Mouse (Mus musculus): ENCODE measurements at regions not wholly inside any gene's neighbourhood (a gene's known extent, or its start where the extent isn't known, plus 50 kb on each side); places are given as distances from the start of the nearest gene placed in this dataset.

DNA sequence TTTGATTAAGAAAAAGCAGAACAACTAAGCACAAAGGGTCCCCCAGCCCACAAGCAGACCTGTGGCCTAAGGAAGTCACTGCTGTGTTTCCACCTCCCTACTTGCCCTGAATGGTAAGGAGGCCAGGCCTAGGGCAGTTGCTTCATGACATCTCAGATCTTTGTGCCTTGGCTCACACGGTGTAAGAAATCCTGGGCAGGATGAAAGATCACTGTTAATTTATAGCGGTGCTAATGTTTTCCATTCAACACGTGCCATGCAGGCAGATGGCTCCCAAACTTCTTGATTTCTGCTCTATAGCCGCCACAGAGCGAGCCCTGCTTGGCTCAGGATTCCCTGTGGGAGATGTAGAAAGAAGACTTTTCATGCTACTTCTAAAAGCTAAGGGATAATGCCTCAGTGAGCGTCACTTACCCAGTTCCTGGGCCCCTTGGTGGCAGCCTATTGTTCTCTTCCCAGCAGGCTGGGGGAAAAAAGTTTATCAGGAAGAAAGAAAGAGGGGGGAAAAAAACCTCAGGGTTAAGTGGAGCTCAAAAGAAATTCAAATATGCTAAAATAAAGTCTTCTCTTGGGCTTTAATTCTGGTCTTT is 327.4 kb downstream of the Adgrl2 start:
- intact Hi-C loops (cut with DNase I): no loop called here
- no peak for DNase-seq

DNA sequence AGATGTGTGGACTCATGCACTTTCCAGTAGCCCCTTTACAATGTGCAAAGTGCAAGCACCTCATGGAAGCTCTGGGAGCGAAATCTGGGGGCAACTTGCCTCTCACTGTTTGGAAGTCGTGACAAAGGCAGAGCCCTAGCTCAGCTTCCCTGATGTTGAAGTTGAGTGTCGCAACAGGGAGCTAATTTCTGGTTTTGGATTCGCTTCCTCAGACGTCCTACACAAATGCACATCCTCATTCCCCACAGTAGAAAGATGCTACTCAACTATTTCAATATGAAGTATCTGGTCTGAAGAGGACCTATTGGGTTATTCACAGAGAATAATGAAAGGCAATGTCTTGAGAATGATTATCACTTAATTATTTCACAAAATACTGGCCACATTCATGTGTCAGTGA is 331.3 kb downstream of the Adgrl2 start:
- no peak for DNase-seq
- intact Hi-C loops (cut with DNase I): no loop called here

DNA sequence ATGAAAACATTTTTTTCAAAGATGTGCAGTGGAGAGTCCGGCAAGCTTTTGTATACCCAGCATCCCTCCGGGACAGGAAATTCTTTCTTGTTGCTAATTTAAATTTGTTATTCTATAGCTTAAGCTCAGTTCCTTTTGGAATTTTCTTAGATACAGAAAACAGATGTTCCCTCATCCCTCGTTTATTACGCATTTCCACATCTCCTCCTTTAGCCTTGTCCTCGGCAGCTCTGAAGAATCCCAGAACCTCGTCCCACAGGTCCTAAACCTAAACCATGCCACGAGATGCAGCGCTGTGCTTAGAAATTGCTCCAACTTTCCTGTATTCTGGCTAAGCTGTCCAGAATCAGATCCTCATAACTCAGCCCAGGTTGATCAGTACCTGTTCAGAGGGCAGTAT is 332.0 kb downstream of the Adgrl2 start:
- no peak for DNase-seq
- intact Hi-C loops (cut with DNase I): no loop called here

DNA sequence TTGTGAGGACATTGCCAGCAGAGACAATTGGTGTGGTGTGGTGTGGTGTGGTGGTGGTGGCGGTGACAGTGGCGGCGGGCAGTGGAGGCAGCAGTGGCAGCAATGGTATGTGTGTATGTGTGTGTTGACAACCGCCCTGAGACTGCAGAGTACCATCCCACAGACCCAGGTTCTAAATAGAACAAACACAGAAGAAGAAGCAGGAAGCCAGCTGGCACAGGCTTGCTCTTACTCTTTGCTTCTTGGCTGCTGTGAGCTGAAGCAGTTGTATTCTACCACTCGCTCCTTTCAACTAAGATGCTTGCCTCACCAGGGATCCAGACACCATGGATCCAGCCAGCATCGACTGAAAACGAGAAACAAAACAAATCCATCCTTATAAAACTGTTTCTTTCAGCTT is 334.2 kb downstream of the Adgrl2 start:
- intact Hi-C loops (cut with DNase I): no loop called here
- DNase-seq: peak in 1 of 2 experiments; percentile 5

DNA sequence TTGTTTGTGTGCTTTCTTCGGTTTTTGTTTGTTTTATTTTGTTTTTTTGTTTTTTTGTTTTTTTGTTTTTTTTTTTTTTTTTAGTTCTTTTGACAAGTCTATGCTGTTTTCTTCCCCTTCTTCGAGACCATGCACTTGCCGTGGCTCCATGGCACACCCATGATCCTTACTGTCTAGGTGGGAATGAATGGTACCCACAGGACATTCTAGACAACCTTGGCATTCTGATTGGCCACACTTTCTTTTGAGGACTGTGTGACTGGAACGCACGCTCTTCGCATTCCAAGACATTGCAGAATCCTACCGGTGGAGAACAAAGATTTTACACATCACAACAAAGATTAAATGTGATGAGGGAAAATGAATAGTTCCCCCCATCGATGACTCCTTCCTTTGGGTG is 340.1 kb downstream of the Adgrl2 start:
- DNase-seq: no peak
- intact Hi-C loops (cut with DNase I): no loop called here

DNA sequence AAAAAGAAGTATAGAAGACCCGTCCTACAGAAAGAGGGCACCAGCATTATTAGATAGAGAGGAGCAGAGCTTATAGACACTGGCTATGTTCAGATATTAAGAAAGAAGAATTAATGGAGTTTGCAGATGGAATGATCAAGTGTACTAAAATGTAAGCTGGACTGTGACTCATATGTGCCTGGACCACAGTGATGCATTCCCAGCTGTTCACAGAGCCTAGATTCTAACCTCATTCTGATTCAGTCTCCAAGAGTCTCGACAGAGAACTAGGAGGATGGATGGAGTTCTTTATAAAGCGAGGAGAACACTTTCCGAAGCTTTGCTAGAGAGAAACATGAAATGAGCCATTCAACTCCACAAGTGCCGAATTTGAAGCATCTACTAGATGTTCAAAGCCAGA is 345.4 kb downstream of the Adgrl2 start:
- no peak for DNase-seq

DNA sequence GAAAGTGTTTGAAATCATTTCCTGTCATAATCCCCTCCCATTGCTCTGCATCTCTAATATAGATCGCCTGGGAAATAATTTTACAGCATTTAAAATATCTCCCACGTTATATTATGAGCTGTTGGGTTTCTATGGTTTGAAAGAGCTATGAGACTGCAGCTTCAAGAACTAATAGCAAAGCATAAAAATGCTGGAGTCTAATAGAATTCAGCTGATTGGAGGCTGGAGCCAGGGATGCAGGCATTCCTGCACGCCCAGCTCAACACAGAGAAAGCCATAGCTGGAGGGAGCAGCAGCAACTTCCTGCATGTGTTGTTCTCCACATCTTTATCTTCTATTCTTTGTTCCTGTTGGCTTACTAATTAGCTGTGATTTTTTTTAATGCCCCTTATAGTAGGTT is 348.8 kb downstream of the Adgrl2 start:
- intact Hi-C loops (cut with DNase I): no loop called here
- DNase-seq: no peak

More for the DNA sequence above, 345.4 kb downstream of the Adgrl2 start:
- intact Hi-C loops (cut with DNase I): no loop called here

DNA sequence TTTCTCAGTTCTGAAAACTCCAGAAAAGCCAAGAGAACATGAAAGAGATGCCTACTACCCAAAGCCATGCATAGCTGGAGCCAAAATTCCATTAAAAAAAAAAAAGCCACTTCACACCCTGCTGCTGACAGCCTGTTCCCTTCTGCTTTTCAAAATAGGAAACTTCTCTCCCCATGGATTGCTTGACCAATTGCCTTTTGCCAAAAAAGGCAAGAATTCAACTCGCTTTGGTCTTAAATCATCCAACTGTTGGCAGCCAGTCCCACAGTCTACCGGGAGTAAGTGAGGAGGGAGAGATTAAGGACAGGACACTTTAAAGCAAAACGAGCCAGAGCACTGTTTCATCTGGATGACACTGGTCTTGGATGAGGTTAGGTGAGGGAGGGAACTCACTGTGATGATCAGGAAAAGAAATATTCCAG is 349.7 kb downstream of the Adgrl2 start:
- DNase-seq: peak; percentile 29 to 41
- intact Hi-C loops (cut with DNase I): no loop called here

DNA sequence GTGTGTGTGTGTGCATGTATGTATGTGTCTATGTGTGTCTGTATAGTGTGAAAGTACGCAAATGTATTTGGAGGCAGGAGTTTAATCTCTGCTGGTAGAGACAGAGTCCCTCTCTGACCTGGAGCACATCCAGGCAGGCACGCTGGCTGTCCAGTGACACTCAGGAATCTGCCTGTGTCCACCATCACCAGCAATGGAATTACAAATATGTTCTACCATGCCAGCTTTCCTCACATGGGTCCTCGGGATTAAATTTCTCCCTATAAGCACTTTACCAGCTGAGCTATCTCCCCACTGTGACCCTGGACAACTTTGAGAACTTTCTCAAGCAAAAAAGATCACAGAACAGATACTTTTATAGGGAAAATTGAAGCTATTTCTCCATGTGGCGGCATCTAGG is 355.3 kb downstream of the Adgrl2 start:
- intact Hi-C loops (cut with DNase I): no loop called here
- peak; percentile 20 to 68 for DNase-seq

DNA sequence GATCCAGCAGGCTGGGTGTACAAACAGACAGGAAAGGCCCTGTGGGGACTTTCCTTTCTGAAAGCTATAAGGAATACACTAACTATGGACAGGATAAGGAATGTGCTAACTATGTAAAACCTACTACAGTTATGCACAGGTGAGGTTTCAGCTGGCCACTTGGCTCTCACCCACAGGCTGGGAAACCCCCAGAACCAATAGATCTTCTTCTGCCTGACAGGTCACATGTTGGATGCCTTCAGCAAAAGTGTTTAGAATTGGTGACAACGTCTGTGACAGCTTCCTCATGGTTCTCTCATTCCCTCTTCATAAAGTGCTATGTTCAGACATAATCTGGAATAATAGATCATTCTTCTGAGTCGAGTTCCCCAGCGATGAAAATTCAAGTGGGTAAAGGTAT is 356.0 kb downstream of the Adgrl2 start:
- intact Hi-C loops (cut with DNase I): no loop called here
- DNase-seq: no peak

DNA sequence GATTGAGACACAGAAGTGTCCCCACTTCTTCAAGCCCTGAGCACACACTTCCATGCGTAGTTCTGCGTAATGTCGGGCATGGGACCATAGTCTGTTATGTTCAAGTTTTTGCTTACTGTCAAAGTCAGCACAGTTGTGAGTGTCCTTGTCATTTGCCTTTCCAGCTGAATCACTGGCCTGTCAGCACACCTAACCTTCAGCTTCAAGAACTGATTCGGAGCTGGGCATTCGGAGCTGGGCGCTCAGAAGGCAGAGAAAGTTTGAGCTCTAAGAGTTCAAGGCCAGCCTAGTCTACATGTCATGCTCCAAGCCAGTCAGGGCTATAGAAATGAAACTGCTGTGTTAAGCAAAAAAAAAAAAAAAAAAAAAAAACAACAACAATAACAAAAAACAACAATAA is 357.1 kb downstream of the Adgrl2 start:
- intact Hi-C loops (cut with DNase I): no loop called here

DNA sequence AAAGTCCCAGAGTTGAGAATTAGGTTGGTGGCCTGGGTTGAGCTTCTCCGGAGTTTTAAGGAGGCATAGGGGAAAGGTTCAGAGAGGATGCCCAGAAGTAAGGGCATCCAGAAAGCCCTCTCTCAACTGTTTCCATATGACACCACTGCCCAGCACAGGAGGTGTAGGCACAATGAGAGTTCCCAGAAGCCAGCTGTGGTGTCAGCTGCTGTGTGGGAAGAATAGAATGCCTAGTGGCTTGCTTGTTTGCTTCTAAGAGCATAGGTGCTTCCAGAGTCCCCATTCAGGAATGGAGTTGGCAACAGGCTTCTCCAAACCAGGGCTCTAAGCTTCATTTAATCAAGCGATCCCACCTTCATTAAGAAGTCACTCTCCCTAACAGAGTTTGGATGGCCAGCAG is 357.9 kb downstream of the Adgrl2 start:
- no peak for DNase-seq
- intact Hi-C loops (cut with DNase I): no loop called here

More for the DNA sequence above, 357.1 kb downstream of the Adgrl2 start:
- DNase-seq: no peak

DNA sequence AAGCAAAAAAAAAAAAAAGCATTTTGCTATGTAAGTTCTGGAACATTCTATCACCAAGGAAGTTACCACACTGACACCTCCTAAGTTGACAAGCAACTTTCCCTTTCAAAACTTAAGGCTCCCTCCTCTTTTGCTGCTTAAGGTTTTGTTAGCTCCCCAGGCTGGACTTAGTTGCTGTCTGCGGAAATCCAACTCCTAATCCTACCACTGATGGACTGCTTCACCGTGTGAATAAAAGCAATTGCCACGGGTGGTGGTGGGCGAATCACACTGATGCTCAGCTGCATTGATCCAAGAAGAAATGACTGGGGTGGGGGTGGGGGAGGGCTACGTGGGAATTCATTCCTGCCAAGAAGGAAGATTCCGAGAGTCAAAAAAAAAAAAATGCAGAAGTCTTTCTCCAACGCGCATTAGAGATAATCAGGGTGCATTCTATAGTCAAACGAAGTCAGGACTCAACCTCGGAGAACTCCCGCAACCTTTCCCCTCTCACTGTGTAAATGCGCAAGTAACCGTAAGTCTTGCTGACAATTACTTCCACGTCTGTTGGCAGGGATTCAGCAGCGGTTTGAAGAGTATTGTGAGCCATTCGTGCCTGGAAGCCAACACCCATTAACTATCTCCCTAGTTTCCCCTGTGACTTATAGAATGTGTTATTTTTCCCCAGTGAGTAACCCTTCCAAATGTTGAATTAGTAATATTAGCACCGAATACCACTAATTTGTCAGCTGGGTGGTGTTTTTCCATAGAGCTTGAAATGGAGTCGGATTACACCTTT is 358.8 kb downstream of the Adgrl2 start:
- intact Hi-C loops (cut with DNase I): no loop called here

DNA sequence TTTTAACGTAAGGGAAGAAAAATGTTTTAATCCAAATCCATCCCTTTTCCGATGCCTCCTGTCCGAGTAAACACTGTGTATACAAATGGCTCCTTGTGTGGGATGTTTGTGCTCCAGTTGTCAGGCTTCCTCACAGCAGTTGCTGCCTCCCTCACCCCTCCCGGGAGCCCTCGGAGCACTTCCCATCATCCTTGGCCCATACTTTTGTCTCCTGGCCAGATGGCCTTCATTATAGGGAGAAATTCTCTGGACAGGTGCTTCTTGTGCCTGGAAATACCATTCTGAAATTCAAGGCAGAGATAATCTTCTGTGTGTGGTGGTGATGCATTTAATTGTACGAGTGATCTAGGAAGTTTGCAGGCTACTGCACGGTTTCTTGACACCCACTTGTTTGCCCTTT is 359.5 kb downstream of the Adgrl2 start:
- intact Hi-C loops (cut with DNase I): no loop called here
- DNase-seq: no peak

More for the DNA sequence above, 358.8 kb downstream of the Adgrl2 start:
- no peak for DNase-seq

DNA sequence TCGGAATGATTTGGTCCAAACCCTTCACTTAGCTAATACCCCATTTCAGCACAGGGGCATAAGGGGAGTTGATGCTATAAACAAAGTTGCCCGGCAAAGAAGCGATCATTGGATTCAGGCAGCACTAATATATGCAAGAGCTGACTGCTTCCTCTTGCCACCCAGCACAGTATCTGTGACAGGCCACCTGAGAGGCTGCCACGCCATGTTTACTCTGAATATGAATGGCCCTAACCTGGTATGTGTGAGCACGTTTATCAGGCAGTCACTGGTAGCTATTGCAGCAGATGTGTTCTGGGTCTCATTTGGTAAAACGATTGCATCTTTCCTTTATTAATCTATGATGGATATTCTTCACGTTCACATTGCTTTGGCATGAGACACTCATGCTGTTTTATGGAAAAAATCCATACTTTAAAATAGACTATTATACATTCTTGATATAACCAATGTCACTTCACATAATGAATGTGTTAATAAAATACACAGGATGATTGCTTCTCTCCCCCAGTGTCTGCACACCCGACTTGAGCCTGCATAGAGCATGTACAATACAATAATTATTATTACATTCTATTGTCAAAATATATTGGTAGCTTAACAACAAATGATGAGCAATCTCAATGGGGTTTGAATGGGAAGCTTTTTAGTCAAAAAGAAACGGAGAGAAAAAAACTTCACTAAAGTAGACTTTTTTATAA is 375.2 kb downstream of the Adgrl2 start:
- DNase-seq: no peak
- intact Hi-C loops (cut with DNase I): no loop called here

DNA sequence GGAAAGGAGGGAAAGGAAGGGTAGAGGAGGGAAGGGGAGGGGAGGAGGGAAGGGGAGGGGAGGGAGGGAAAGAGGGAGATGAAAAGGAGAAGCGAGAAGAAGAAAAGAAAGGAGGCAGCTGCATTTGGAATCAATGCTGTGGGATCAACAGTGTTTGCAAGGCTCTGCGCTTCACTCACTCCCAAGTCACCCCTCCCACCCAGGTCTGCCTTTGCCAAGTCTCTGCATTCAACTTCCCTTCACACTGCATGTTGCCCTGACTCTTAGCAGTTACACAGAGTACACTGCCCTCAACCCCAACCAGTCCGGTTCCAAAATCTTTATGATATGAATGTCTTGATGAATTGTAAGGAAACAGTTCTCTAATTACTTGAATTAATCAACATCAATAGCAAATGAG is 376.9 kb downstream of the Adgrl2 start:
- intact Hi-C loops (cut with DNase I): no loop called here
- no peak for DNase-seq

DNA sequence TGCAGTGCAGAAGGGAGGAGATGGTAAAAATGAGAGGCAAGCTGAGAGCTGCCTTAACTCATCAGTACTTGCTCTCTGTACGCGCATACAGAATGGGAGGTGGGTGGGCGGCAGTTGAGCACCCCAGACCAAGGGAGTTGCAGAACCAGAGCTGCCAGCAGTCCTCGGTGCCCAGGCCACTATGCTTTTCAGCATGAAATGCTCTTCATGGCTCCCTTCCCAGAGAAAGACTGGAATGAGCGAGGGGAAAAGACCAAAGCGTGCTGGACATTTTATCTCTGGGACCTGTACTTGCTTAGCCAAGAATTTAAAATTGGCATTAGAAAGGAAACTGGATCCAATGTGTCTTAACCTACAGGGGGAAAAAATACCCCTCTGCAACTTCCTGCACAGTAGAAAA is 387.1 kb downstream of the Adgrl2 start:
- intact Hi-C loops (cut with DNase I): no loop called here
- peak; percentile 13 to 35 for DNase-seq

DNA sequence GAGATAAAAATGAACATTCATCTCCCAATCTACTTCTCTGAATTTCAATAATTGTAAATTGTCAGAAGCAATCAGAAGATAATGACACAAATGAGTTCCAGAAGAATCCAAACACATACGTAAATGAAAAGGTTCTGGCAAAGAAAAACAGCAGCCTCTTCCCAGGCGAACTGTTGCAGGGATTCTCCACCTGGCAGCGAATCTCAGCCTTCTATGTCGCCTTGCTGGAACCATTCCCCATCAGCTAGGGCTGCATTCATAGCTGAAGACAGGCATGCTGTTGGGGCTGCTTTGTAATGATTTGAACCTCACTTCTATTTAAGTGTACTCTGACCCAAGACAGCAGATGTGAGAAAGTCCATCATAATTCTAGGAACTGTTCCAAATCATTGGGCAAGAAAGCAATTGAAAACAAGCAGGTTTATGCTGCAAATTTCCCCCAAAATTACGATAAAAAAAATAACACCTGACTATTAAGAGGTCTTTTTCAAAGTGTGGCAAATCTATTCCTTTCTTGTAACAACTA is 387.6 kb downstream of the Adgrl2 start:
- peak in 1 of 2 experiments; percentile 2 for DNase-seq
- intact Hi-C loops (cut with DNase I): no loop called here

DNA sequence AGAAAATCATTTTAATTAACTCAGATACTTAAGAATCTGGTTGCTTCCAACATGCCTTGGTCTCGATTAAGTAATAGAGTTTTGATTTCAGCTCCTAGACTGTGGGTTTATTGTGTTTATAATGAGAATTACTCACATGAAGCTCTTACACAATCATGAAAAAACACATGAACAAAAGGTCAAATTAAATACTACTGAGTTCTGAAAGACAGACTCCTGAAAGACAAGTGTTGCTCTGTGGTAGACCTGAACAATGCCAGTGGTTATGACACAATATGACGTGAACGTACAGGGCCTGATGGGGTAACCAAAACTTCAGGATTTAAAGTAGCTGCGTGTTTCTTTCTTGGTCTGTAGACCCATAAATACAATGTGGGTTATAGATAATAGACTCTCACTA is 394.8 kb downstream of the Adgrl2 start:
- no peak for DNase-seq
- intact Hi-C loops (cut with DNase I): no loop called here

DNA sequence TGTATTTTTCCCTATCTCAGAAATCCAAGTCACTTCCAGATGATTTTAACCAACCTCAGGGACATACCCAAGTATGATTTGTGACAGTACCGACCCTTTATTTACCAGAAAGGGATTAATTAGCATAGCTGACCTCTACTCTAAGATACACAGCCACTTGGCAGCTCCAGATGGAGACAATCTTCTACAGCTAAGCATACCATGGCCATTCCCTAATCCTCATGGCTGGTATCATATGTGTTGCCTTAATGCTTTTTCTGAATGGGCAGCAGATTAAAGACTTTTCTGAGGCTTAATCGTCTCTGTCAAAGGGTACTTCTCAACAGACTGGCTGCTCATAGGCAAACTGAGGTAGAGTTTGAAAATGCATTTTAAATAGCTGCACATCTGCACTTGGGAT is 400.8 kb downstream of the Adgrl2 start:
- DNase-seq: no peak
- intact Hi-C loops (cut with DNase I): no loop called here

DNA sequence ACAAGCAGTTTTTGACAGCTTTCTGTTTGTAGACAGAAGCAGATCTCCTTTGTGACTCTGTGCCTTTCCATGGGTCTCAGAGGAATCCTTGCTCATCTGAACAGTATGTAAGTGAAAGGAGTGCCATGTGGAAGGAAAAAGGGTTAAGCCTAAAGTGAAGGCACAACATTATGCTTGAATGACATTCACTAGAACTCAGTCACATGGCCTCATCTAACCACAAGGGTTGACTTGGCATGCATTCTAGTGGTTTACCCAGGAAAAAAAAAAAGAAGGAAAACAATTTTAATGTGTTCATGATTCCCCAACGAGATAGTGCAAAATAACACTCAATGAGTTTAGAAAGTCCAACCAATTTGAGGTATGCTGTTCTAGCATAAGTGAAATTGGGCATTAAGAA is 414.6 kb downstream of the Adgrl2 start:
- no peak for DNase-seq

DNA sequence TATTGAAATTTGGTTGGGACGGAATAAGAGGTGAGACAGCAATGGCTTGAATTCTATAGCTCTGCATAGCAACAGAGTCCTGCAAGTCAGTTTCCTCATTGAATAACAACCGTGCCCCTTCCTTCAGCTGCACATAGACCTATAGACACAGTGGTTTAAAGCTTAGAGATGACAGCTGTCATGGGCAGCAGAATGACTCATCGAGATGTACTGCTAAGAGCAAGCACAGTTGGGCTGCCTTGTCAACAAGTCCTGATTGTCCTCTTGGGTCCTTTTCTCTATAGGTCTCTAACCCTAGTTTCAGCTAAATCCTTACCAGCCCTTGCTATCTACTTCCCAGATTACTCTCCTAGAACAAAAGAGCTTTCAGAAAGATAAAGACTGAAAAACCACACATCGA is 417.9 kb downstream of the Adgrl2 start:
- intact Hi-C loops (cut with DNase I): no loop called here
- DNase-seq: no peak

More for the DNA sequence above, 414.6 kb downstream of the Adgrl2 start:
- intact Hi-C loops (cut with DNase I): no loop called here

Measured in heart, postnatal 14 days (tissue).